Mouse (Mus musculus): ENCODE data around the gene Tspan9.

DNA sequence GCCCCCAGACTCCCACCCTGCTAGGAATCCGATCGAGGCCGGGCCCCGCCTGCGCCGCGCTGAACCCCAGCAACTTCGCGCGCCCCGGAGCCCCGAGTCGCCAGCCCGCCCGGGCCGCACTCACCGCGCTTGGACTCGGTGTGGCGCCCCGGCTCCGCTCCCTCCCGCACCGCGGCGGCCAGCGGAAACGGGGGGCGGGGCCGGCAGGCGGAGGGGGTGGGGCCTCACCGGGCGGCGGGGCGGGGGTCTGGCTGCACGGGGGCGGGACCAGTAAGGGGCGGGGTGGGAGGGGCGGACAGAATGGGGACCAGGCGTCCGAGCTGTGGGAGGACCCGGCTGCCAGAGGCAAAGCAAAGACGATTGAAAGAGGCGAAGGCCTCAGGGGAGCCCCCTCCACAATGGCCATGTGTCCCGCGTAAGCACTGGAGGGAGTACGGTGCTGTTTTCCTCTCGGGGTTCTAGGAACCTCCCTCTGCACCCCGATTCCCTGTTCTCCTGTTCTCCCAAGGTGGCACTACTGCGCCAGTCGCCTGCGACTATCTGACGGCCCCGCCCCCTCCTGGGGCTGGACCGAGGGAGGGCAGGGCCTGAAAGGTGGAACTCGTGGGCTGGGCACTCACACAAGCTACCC, at the start of gene Tspan9:
- no peak for TF ChIP-seq CTCF (IDR thresholded peaks at IDR 0.05; ENCODE audit: low read depth)
- TF ChIP-seq EP300 (IDR thresholded peaks at IDR 0.05; ENCODE audit: low read depth), result no peak

All from liver, postnatal 0 days (tissue).